Comparison of ENCODE assay signal across 29 mouse cellular contexts in the genomic region with DNA sequence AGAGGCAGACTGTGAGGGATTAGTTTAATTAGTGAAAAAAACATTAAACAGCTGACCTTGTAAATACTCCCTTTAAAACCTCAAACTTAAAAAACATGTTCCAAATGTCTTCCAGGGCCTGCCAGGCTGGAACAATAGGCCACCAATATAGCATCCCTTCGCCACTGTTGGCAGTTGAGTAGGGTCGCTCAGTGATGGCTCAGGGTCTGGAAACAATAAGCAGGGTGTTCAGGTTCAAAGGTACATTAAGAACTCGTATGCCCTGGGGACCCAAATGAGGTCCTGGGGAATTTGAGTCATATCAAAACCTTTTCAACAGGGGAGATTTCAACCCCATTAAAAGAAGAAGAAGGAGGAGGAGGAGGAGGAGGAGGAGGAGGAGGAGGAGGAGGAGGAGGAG. TPM values are rescaled to one million over a fixed set of nuclear protein-coding genes. Genes with fewer than 3 reads are reported as not detected.
DNase-seq lines count a peak whose midpoint lies in the region.
"Had no signal": no experiment of that assay in that cellular context is flagged by ENCODE, and none has a peak within 500 bp of the region (broad histone marks: within the 10 kb centered on the region; RNA-seq: fewer than 3 reads in every experiment).

No protein-coding gene starts in this region.

- WGBS in embryonic facial prominence, embryonic 10.5 days, result 46% methylated on average over 3 of the region's 3 CpGs

- H3K27me3 ChIP-seq in embryonic facial prominence, embryonic 10.5 days (replicated peaks; ENCODE audit: low read depth, poor library complexity, severe bottlenecking), result 0 out of 2 replicates have a peak, but pooled peaks cover 4% of the 10 kb centered on the region
- H3K27me3 ChIP-seq: CH12.LX; embryonic facial prominence, embryonic 12.5 days; forebrain, embryonic 13.5 days; forebrain, embryonic 15.5 days; Patski had no signal

- H3K36me3 ChIP-seq in embryonic facial prominence, embryonic 10.5 days (replicated peaks), result no peaks in the 10 kb centered on the region
- H3K36me3 ChIP-seq: embryonic facial prominence, embryonic 12.5 days; forebrain, embryonic 15.5 days; G1E had no signal

- H3K4me1 ChIP-seq in embryonic facial prominence, embryonic 10.5 days, result peaks cover 15% of the 10 kb centered on the region
- H3K4me1 ChIP-seq: embryonic facial prominence, embryonic 12.5 days; forebrain, embryonic 13.5 days; forebrain, embryonic 15.5 days had no signal

- H3K9me3 ChIP-seq in embryonic facial prominence, embryonic 10.5 days, result no peaks in the 10 kb centered on the region
- H3K9me3 ChIP-seq: embryonic facial prominence, embryonic 12.5 days; forebrain, embryonic 13.5 days; forebrain, embryonic 15.5 days; G1E had no signal

- H3K27ac ChIP-seq in embryonic facial prominence, embryonic 10.5 days (replicated peaks), result no peak overlapping the region
- H3K27ac ChIP-seq: embryonic facial prominence, embryonic 12.5 days; forebrain, embryonic 13.5 days; forebrain, embryonic 15.5 days had no signal

- peak; percentile 24 for DNase-seq in embryo, embryonic 10.5 days (ENCODE audit: low spot score)
- DNase-seq in embryo, embryonic 9.5 days (ENCODE audit: extremely low spot score), result no peak
- DNase-seq in embryonic facial prominence, embryonic 10.5 days (ENCODE audit: low spot score), result peak; percentile 26
- DNase-seq in forelimb bud, embryonic 11.5 days (ENCODE audit: low read depth, low spot score), result peak; percentile 47
- no peak for DNase-seq in frontal cortex, postnatal 36 days (ENCODE audit: low spot score in 2 of 2)
- DNase-seq in kidney, postnatal 25 days, result no peak
- DNase-seq: adrenal gland, adult 8-10 months; adrenal gland, postnatal 14 days; adrenal gland, postnatal 36 days; B cell, adult 2 months; cerebellum, adult 11-12 months; cerebellum, adult 2 months; cerebellum, adult 9-10 months; cerebellum, postnatal 10 days; cerebellum, postnatal 25 days; embryo, embryonic 11 days; forebrain, postnatal 0 days had no signal

- H3K4me3 ChIP-seq in embryonic facial prominence, embryonic 10.5 days, result no peak overlapping the region
- H3K4me3 ChIP-seq: embryonic facial prominence, embryonic 12.5 days; forebrain, embryonic 13.5 days; forebrain, embryonic 15.5 days had no signal

RNA-seq across cellular contexts. Expression of a gene that starts 51.1 kb away (rescaled TPM):
- polyA plus RNA-seq in embryonic facial prominence, embryonic 10.5 days (2016; fragmentation: Nextera tagmentation; extraction: Ambion mirVana), result not detected in 2 replicates
- polyA plus RNA-seq: activated CD4-positive, CD25-positive, alpha-beta regulatory T cell, adult 4 months; CD4-positive, CD25-positive, alpha-beta regulatory T cell, adult 4 months; cerebellum, adult 2 months; cortical plate, adult 2 months; embryonic facial prominence, embryonic 14.5 days; forebrain, embryonic 11.5 days; forebrain, embryonic 13.5 days; forebrain, embryonic 15.5 days; forebrain, postnatal 0 days; frontal cortex, adult 2 months; G1E; Patski had no signal

Comparison
In these comparisons a context has a peak if more than half of its experiments do, and no peak if none do; other contexts are left out.
1. DNase-seq: peak in embryo, embryonic 10.5 days (single experiment), embryonic facial prominence, embryonic 10.5 days (single experiment) and forelimb bud, embryonic 11.5 days (single experiment); none in embryo, embryonic 9.5 days (single experiment), frontal cortex, postnatal 36 days (0 of 2) and kidney, postnatal 25 days (0 of 2).